Mouse (Mus musculus) kidney, postnatal 0 days (tissue): ENCODE results near the gene Gm10944. TPM values are rescaled to one million over a fixed set of nuclear protein-coding genes. Genes with fewer than 3 reads are reported as not detected.

Experiments
- ATAC-seq: fragments of 200-750 bp; cut with Nextera tagmentation; replicated peaks from 2 replicates; pipeline ENCODE4 v1.8.0; 2017; ENCODE audit warnings: low read depth, moderate number of reproducible peaks, moderate TSS enrichment, moderate library complexity; ENCODE audit not compliant: low FRiP score
- DNase-seq: peaks from one replicate; pipeline ENCODE4 v3.0.0-alpha.2; 2016; ENCODE audit warnings: low spot score
- H3K27ac ChIP-seq: fragments of 300-500 bp; sonication (generic); 2 replicates; pipeline ENCODE4 v1.5.1; 2014; ENCODE audit warnings: mild to moderate bottlenecking
- H3K27me3 ChIP-seq: fragments of 300-500 bp; sonication (generic); 2 replicates; pipeline ENCODE4 v1.6.1; 2014; ENCODE audit warnings: low read length, mixed read lengths; ENCODE audit not compliant: insufficient read depth
- H3K36me3 ChIP-seq: fragments of 300-500 bp; sonication (generic); 2 replicates; pipeline ENCODE4 v1.6.1; 2014; ENCODE audit warnings: low read length, mixed read lengths; ENCODE audit not compliant: insufficient read depth
- H3K4me1 ChIP-seq: fragments of 300-500 bp; sonication (generic); replicated peaks from 2 replicates; pipeline ENCODE4 v1.6.1; 2014; ENCODE audit warnings: antibody characterized with exemption, low read length, mixed read lengths; ENCODE audit not compliant: insufficient read depth
- H3K4me2 ChIP-seq: fragments of 300-500 bp; sonication (generic); 2 replicates; pipeline ENCODE4 v1.6.1; 2014; ENCODE audit warnings: mild to moderate bottlenecking, low read length, moderate library complexity, mixed read lengths
- H3K4me3 ChIP-seq: fragments of 300-500 bp; sonication (generic); replicated peaks from 2 replicates; pipeline ENCODE4 v1.5.1; 2014; ENCODE audit warnings: low read depth, low read length
- H3K9ac ChIP-seq: fragments of 300-500 bp; sonication (generic); 2 replicates; pipeline ENCODE4 v1.6.1; 2014; ENCODE audit warnings: low read depth, low read length
- H3K9me3 ChIP-seq: fragments of 300-500 bp; sonication (generic); replicated peaks from 2 replicates; pipeline ENCODE4 v1.6.1; 2016; ENCODE audit warnings: low read length, inconsistent platforms, mixed read lengths
- CTCF ChIP-seq: IDR thresholded peaks from 2 replicates; pipeline ENCODE4 v1.5.1; 2016; ENCODE audit warnings: antibody characterized with exemption, low read depth, mild to moderate bottlenecking, moderate library complexity
- WGBS: fragments of 180-500 bp; shearing (Covaris S2); extraction: QIAGEN DNeasy Blood & Tissue Kit; methylation state at CpG from one replicate; pipeline ENCODE4 v1.1.7; 2014; 5-methylcytosine and 5-hydroxymethylcytosine counted together
- polyA plus RNA-seq: library from polyadenylated mRNA; unstranded; fragments of >200 nt; fragmentation: Nextera tagmentation; extraction: Ambion mirVana; gene quantifications from 2 replicates; pipeline ENCODE4 v1.2.1, GENCODE M21; 2015

Gm10944 gene
- polyA plus RNA-seq, 1 experiment from 2014 or later: not detected

- no peak for TF ChIP-seq CTCF
- no peaks in the 10 kb centered on the region for H3K36me3 ChIP-seq
- no peak for ATAC-seq
- H3K4me3 ChIP-seq: no peak overlapping the region
- no peak overlapping the region for H3K4me2 ChIP-seq
- DNase-seq: no peak
- H3K9ac ChIP-seq: no peak overlapping the region
- no peaks in the 10 kb centered on the region for H3K9me3 ChIP-seq
- 70% methylated on average over 3 of the region's 3 CpGs for WGBS
- no peaks in the 10 kb centered on the region for H3K4me1 ChIP-seq
- no peaks in the 10 kb centered on the region for H3K27me3 ChIP-seq
- no peak overlapping the region for H3K27ac ChIP-seq
Measured at GRCm38 (mm10) chr10:10726501-10726900, 45.4 kb downstream of the Gm10944 start.

Other genes with a start within 250 kb of the Gm10944 start
- 0.04 and 0.06 TPM in 2 replicates for gene Adgb, start 209.0 kb upstream of the Gm10944 start, polyA plus RNA-seq
- gene Rab32, start 123.1 kb upstream of the Gm10944 start, polyA plus RNA-seq: 20.7 and 21.8 TPM in 2 replicates